Mouse (Mus musculus) thymus, adult 2 months (tissue): Measurements from ENCODE around the gene Acsm2.

Experiments
- CTCF ChIP-seq: fragments of 200-500 bp; IDR thresholded peaks from 2 replicates; pipeline ENCODE4 v1.5.1; 2012; ENCODE audit warnings: mild to moderate bottlenecking, control low read depth, low read length, moderate library complexity, borderline replicate concordance; ENCODE audit not compliant: control insufficient read depth, poor library complexity, insufficient read depth; ENCODE audit errors: extremely low read depth
- POLR2A ChIP-seq: fragments of 200-500 bp; IDR thresholded peaks from 2 replicates; pipeline ENCODE4 v1.6.1; 2012; ENCODE audit warnings: mild to moderate bottlenecking, low read length, control low read depth, moderate library complexity; ENCODE audit not compliant: control insufficient read depth, poor library complexity, insufficient read depth; ENCODE audit errors: extremely low read depth

DNA sequence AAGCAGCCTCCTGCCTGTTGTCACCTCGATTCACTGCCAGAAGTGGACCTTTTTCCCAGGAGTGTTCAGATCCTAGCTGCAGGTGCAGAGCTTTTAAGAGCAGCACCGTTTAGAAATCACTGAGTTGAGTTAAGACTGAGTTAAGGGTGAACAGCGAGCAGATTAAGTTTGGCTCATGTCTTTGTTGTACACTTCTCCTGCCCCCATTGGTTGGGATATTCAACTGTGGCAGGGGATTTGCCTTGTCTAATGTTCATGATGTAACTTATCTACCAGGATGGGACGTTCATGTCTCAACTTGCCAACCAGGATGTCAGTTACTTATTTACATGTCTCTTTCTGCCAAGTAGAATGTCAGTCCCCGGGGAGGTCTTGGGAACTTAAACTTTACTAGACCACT is 88.2 kb downstream of the Acsm2 start:
- TF ChIP-seq POLR2A (no peak), CTCF (no peak)
